Mouse (Mus musculus) megakaryocyte, embryonic 14.5 days (primary cell): ENCODE measurements around the gene Dapk2.

ENCODE experiments used
- FLI1 ChIP-seq: IDR thresholded peaks from 2 replicates; pipeline ENCODE4 v1.6.1; 2012; ENCODE audit warnings: low read length, inconsistent platforms, mixed read lengths
- GATA1 ChIP-seq: IDR thresholded peaks from 3 replicates; pipeline ENCODE4 v1.6.1; 2012; ENCODE audit warnings: mixed read lengths, low read length, inconsistent platforms, borderline replicate concordance

DNA sequence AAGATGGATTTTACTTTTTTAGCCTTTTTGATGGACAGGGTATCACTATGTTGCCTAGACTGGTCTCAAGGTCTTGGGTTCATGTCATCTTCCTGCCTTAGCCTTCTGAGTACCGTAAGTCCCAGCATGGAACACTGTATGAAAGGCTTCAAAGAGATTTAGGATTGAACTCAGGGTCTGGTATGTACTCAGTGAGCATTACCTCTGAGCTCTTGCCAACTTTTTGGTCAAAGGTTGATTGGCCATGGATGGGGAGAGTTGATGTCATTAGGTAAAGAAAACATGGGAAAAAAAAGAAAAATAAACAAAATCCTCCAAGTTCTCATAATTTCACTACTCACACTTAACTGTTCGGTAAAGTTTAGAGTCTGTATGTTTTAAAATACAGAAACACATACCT lies 132.7 kb downstream of the Dapk2 start:
- TF ChIP-seq GATA1 (no peak), FLI1 (no peak)
